Mouse (Mus musculus): ENCODE data around the gene Ryk. TPM values are rescaled to one million over a fixed set of nuclear protein-coding genes. Genes with fewer than 3 reads are reported as not detected.
"Not testable (repeated sequence)": the region's sequence is repeated elsewhere in the genome, so short reads cannot be mapped to it uniquely, and the experiment has no call there.

Ryk gene
- polyA plus RNA-seq, 1 experiment from 2014 or later, result 16.2 TPM

GRCm38 (mm10) chr9:102902308-102902707 lies 67.6 kb downstream of the Ryk start:
- no peak for DNase-seq (ENCODE audit: low spot score)
- Histone ChIP-seq H3K4me3 (ENCODE audit: low read depth, low read length) (no peak overlapping the region), H3K36me3 (ENCODE audit: control insufficient read depth, insufficient read depth, low read length) (peaks cover 21% of the 10 kb centered on the region), H3K9me3 (ENCODE audit: control insufficient read depth, low read length) (no peaks in the 10 kb centered on the region), H3K27ac (ENCODE audit: low read depth, low read length) (no peak overlapping the region), H3K4me1 (replicated peaks; ENCODE audit: control insufficient read depth, insufficient read depth, low read length) (no peaks in the 10 kb centered on the region), H3K27me3 (replicated peaks; ENCODE audit: control insufficient read depth, insufficient read depth, low read length) (no peaks in the 10 kb centered on the region), H3K9ac (ENCODE audit: low read depth, low read length) (no peak overlapping the region), H3K4me2 (no peak overlapping the region)
- ATAC-seq (replicated peaks; ENCODE audit: low FRiP score), result no peak
- 93% methylated on average over 7 of the region's 7 CpGs for WGBS

- 92% methylated on average over 6 of the region's 6 CpGs for WGBS
- H3K4me2 ChIP-seq, result no peak overlapping the region
- DNase-seq (ENCODE audit: low spot score) (no peak), ATAC-seq (replicated peaks; ENCODE audit: low FRiP score) (no peak)
- H3K27me3 ChIP-seq (replicated peaks; ENCODE audit: control insufficient read depth, insufficient read depth, low read length), result no peaks in the 10 kb centered on the region
- H3K9me3 ChIP-seq (ENCODE audit: control insufficient read depth, low read length), result no peaks in the 10 kb centered on the region
- H3K9ac ChIP-seq (ENCODE audit: low read depth, low read length), result no peak overlapping the region
- H3K4me1 ChIP-seq (replicated peaks; ENCODE audit: control insufficient read depth, insufficient read depth, low read length), result no peaks in the 10 kb centered on the region
- no peak overlapping the region for H3K27ac ChIP-seq (ENCODE audit: low read depth, low read length)
- peaks cover 12% of the 10 kb centered on the region; the same call in 1 of the 2 replicates for H3K36me3 ChIP-seq (ENCODE audit: control insufficient read depth, insufficient read depth, low read length)
- H3K4me3 ChIP-seq (ENCODE audit: low read depth, low read length), result no peak overlapping the region
These were observed 70.2 kb downstream of the Ryk start for GRCm38 (mm10) chr9:102904952-102905351.

GRCm38 (mm10) chr9:102906781-102907180 lies 72.1 kb downstream of the Ryk start:
- no peaks in the 10 kb centered on the region for H3K4me1 ChIP-seq (replicated peaks; ENCODE audit: control insufficient read depth, insufficient read depth, low read length)
- no peak overlapping the region for H3K4me3 ChIP-seq (ENCODE audit: low read depth, low read length)
- ATAC-seq (replicated peaks; ENCODE audit: low FRiP score) (no peak), DNase-seq (ENCODE audit: low spot score) (no peak)
- peaks cover 12% of the 10 kb centered on the region; the same call in 1 of the 2 replicates for H3K36me3 ChIP-seq (ENCODE audit: control insufficient read depth, insufficient read depth, low read length)
- no peak overlapping the region for H3K4me2 ChIP-seq
- 88% methylated on average over 12 of the region's 12 CpGs for WGBS
- H3K9ac ChIP-seq (ENCODE audit: low read depth, low read length), result no peak overlapping the region
- no peak overlapping the region for H3K27ac ChIP-seq (ENCODE audit: low read depth, low read length)
- no peaks in the 10 kb centered on the region for H3K27me3 ChIP-seq (replicated peaks; ENCODE audit: control insufficient read depth, insufficient read depth, low read length)
- no peaks in the 10 kb centered on the region for H3K9me3 ChIP-seq (ENCODE audit: control insufficient read depth, low read length)

GRCm38 (mm10) chr9:102907521-102908246 lies 73.0 kb downstream of the Ryk start:
- Histone ChIP-seq H3K4me1 (replicated peaks; ENCODE audit: control insufficient read depth, insufficient read depth, low read length) (no peaks in the 10 kb centered on the region), H3K9me3 (ENCODE audit: control insufficient read depth, low read length) (no peaks in the 10 kb centered on the region), H3K4me3 (ENCODE audit: low read depth, low read length) (no peak overlapping the region), H3K36me3 (ENCODE audit: control insufficient read depth, insufficient read depth, low read length) (peaks cover 12% of the 10 kb centered on the region; the same call in 1 of the 2 replicates), H3K27me3 (replicated peaks; ENCODE audit: control insufficient read depth, insufficient read depth, low read length) (no peaks in the 10 kb centered on the region), H3K9ac (ENCODE audit: low read depth, low read length) (no peak overlapping the region), H3K27ac (ENCODE audit: low read depth, low read length) (no peak overlapping the region), H3K4me2 (no peak overlapping the region)
- ATAC-seq (replicated peaks; ENCODE audit: low FRiP score) (no peak), DNase-seq (ENCODE audit: low spot score) (no peak)
- WGBS, result 91% methylated on average over 11 of the region's 11 CpGs

- H3K27me3 ChIP-seq (replicated peaks; ENCODE audit: control insufficient read depth, insufficient read depth, low read length), result no peaks in the 10 kb centered on the region
- WGBS, result 92% methylated on average over 3 of the region's 3 CpGs
- H3K36me3 ChIP-seq (ENCODE audit: control insufficient read depth, insufficient read depth, low read length), result 0 out of 2 replicates have a peak, but pooled peaks cover 2% of the 10 kb centered on the region
- no peak overlapping the region for H3K4me2 ChIP-seq
- no peak overlapping the region for H3K27ac ChIP-seq (ENCODE audit: low read depth, low read length)
- H3K9me3 ChIP-seq (ENCODE audit: control insufficient read depth, low read length), result no peaks in the 10 kb centered on the region
- ATAC-seq (replicated peaks; ENCODE audit: low FRiP score), result no peak
- no peak for DNase-seq (ENCODE audit: low spot score)
- H3K4me1 ChIP-seq (replicated peaks; ENCODE audit: control insufficient read depth, insufficient read depth, low read length), result no peaks in the 10 kb centered on the region
- no peak overlapping the region for H3K9ac ChIP-seq (ENCODE audit: low read depth, low read length)
- no peak overlapping the region for H3K4me3 ChIP-seq (ENCODE audit: low read depth, low read length)
These were observed 76.8 kb downstream of the Ryk start for GRCm38 (mm10) chr9:102911526-102911925.

- Histone ChIP-seq H3K36me3 (ENCODE audit: control insufficient read depth, insufficient read depth, low read length) (no peaks in the 10 kb centered on the region), H3K27me3 (replicated peaks; ENCODE audit: control insufficient read depth, insufficient read depth, low read length) (no peaks in the 10 kb centered on the region), H3K27ac (ENCODE audit: low read depth, low read length) (no peak overlapping the region), H3K9ac (ENCODE audit: low read depth, low read length) (no peak overlapping the region), H3K4me2 (no peak overlapping the region), H3K9me3 (ENCODE audit: control insufficient read depth, low read length) (no peaks in the 10 kb centered on the region), H3K4me3 (ENCODE audit: low read depth, low read length) (no peak overlapping the region), H3K4me1 (replicated peaks; ENCODE audit: control insufficient read depth, insufficient read depth, low read length) (no peaks in the 10 kb centered on the region)
- ATAC-seq (replicated peaks; ENCODE audit: low FRiP score), result no peak
- WGBS, result 92% methylated on average over 10 of the region's 10 CpGs
- DNase-seq (ENCODE audit: low spot score), result no peak
These were observed 77.9 kb downstream of the Ryk start for GRCm38 (mm10) chr9:102912516-102913035.

GRCm38 (mm10) chr9:102913597-102913996 lies 78.9 kb downstream of the Ryk start:
- H3K4me3 ChIP-seq (ENCODE audit: low read depth, low read length); DNase-seq (ENCODE audit: low spot score); ATAC-seq (replicated peaks; ENCODE audit: low FRiP score); H3K36me3 ChIP-seq (ENCODE audit: control insufficient read depth, insufficient read depth, low read length); H3K27me3 ChIP-seq (replicated peaks; ENCODE audit: control insufficient read depth, insufficient read depth, low read length); H3K4me1 ChIP-seq (replicated peaks; ENCODE audit: control insufficient read depth, insufficient read depth, low read length); H3K27ac ChIP-seq (ENCODE audit: low read depth, low read length); H3K9ac ChIP-seq (ENCODE audit: low read depth, low read length); H3K9me3 ChIP-seq (ENCODE audit: control insufficient read depth, low read length); H3K4me2 ChIP-seq: not testable (repeated sequence)
- 87% methylated on average over 3 of the region's 3 CpGs for WGBS

GRCm38 (mm10) chr9:102914583-102914982 lies 79.9 kb downstream of the Ryk start:
- Histone ChIP-seq H3K9me3 (ENCODE audit: control insufficient read depth, low read length) (no peaks in the 10 kb centered on the region), H3K4me3 (ENCODE audit: low read depth, low read length) (no peak overlapping the region), H3K27me3 (replicated peaks; ENCODE audit: control insufficient read depth, insufficient read depth, low read length) (no peaks in the 10 kb centered on the region), H3K27ac (ENCODE audit: low read depth, low read length) (no peak overlapping the region), H3K4me2 (no peak overlapping the region), H3K4me1 (replicated peaks; ENCODE audit: control insufficient read depth, insufficient read depth, low read length) (no peaks in the 10 kb centered on the region), H3K9ac (ENCODE audit: low read depth, low read length) (no peak overlapping the region), H3K36me3 (ENCODE audit: control insufficient read depth, insufficient read depth, low read length) (no peaks in the 10 kb centered on the region)
- WGBS, result 67% methylated on average over 1 of the region's 1 CpGs
- no peak for ATAC-seq (replicated peaks; ENCODE audit: low FRiP score)
- no peak for DNase-seq (ENCODE audit: low spot score)

GRCm38 (mm10) chr9:102915292-102915854 lies 80.7 kb downstream of the Ryk start:
- H3K27me3 ChIP-seq (replicated peaks; ENCODE audit: control insufficient read depth, insufficient read depth, low read length), result no peaks in the 10 kb centered on the region
- no peak overlapping the region for H3K4me2 ChIP-seq
- no peak overlapping the region for H3K4me3 ChIP-seq (ENCODE audit: low read depth, low read length)
- H3K27ac ChIP-seq (ENCODE audit: low read depth, low read length), result no peak overlapping the region
- no peaks in the 10 kb centered on the region for H3K4me1 ChIP-seq (replicated peaks; ENCODE audit: control insufficient read depth, insufficient read depth, low read length)
- ATAC-seq (replicated peaks; ENCODE audit: low FRiP score) (no peak), DNase-seq (ENCODE audit: low spot score) (no peak)
- WGBS, result 74% methylated on average over 3 of the region's 3 CpGs
- no peaks in the 10 kb centered on the region for H3K9me3 ChIP-seq (ENCODE audit: control insufficient read depth, low read length)
- no peaks in the 10 kb centered on the region for H3K36me3 ChIP-seq (ENCODE audit: control insufficient read depth, insufficient read depth, low read length)
- H3K9ac ChIP-seq (ENCODE audit: low read depth, low read length), result no peak overlapping the region
